Mouse (Mus musculus) splenic B cell, adult 2 months (primary cell): ENCODE data around the gene Foxn1.
A peak's percentile ranks its signal among the peaks of the same experiment; 100 is the strongest.

Source experiments
- DNase-seq: peaks from one replicate; pipeline ENCODE4 v3.0.0-alpha.2; 2011; ENCODE audit warnings: low read depth, low spot score
- H3K27me3 ChIP-seq: 2 replicates; pipeline ENCODE4 v1.6.1; 2012; ENCODE audit warnings: mild to moderate bottlenecking, low read length, moderate library complexity, mixed read lengths; ENCODE audit not compliant: control insufficient read depth, poor library complexity, insufficient read depth, severe bottlenecking
- H3K36me3 ChIP-seq: 2 replicates; pipeline ENCODE4 v1.6.1; 2012; ENCODE audit warnings: mild to moderate bottlenecking, low read length, moderate library complexity, mixed read lengths; ENCODE audit not compliant: control insufficient read depth, poor library complexity, insufficient read depth, severe bottlenecking

Foxn1 gene

DNA sequence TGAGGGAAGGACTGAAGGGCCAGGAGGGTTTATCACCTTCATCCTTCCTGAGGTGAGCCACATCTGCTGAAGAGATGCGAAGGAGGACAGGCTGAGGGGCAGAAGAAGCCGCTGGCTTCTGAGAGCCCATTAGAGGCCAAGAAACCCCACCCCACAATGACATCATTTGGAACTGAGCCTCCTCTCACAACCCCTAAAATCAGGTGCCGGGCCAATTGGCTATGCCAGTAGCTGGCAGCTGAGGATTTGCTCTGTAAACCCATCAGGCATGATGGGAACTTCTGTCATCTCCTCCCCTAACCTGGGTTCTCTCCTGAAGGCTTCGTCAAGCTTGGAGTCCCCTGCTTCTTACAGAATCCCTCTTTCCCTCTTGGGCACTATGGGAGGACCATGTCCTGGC is 6.0 kb downstream of the Foxn1 start:
- Histone ChIP-seq H3K27me3 (no peaks in the 10 kb centered on the region), H3K36me3 (no peaks in the 10 kb centered on the region)
- DNase-seq: no peak

- no peak for DNase-seq
- H3K36me3 ChIP-seq: no peaks in the 10 kb centered on the region
- no peaks in the 10 kb centered on the region for H3K27me3 ChIP-seq
These were observed 8.7 kb downstream of the Foxn1 start for GRCm38 (mm10) chr11:78377549-78378159.

DNA sequence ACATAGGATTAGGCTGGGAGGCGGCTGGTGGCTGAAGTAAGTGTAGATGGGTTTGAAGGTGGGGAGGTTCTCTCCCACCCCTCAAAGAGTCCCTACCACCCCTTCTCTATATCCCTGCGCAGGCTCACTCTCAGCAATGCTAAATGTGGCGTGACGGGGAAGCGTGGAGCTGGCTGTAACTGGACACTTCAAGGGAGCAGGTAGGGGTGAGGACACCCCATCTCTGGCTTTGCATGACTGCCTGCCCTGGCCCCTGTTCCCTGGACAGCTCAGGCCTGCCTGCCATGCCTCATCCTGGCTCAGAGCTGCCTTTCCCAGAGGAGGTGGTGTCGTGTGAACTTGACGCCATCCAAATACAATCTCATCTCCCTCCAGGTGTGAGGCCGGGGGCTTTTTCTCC is 12.2 kb downstream of the Foxn1 start:
- H3K36me3 ChIP-seq: no peaks in the 10 kb centered on the region
- H3K27me3 ChIP-seq: no peaks in the 10 kb centered on the region
- no peak for DNase-seq

GRCm38 (mm10) chr11:78372610-78373009 is 13.7 kb downstream of the Foxn1 start:
- Histone ChIP-seq H3K27me3 (no peaks in the 10 kb centered on the region), H3K36me3 (no peaks in the 10 kb centered on the region)
- DNase-seq: no peak

- H3K36me3 ChIP-seq: no peaks in the 10 kb centered on the region
- DNase-seq: no peak
- H3K27me3 ChIP-seq: no peaks in the 10 kb centered on the region
These were observed 14.2 kb downstream of the Foxn1 start for GRCm38 (mm10) chr11:78372166-78372565.

- Histone ChIP-seq H3K27me3 (no peaks in the 10 kb centered on the region), H3K36me3 (no peaks in the 10 kb centered on the region)
- no peak for DNase-seq
These were observed 14.6 kb downstream of the Foxn1 start for GRCm38 (mm10) chr11:78371711-78372110.

DNA sequence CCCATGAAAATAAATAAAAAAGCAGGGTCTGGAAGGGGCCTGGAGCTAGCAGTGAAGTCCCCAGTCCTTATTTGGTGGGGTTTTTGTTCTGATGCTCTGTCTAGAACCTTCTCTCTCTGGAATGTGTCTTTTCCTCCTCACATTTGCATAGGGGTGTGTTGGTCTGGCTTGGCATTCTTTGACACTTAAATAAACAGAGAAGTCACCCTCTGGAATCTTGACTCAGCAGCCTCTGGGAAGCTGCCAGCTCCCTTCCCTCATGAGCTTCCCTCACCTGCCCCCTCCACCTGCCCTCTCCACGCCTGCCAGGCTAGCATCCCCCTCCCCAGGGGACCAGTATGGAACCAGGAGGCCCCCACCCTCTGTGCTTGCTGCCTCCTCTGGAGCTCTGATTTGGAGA is 16.0 kb downstream of the Foxn1 start:
- no peak for DNase-seq
- no peaks in the 10 kb centered on the region for H3K36me3 ChIP-seq
- H3K27me3 ChIP-seq: no peaks in the 10 kb centered on the region

DNA sequence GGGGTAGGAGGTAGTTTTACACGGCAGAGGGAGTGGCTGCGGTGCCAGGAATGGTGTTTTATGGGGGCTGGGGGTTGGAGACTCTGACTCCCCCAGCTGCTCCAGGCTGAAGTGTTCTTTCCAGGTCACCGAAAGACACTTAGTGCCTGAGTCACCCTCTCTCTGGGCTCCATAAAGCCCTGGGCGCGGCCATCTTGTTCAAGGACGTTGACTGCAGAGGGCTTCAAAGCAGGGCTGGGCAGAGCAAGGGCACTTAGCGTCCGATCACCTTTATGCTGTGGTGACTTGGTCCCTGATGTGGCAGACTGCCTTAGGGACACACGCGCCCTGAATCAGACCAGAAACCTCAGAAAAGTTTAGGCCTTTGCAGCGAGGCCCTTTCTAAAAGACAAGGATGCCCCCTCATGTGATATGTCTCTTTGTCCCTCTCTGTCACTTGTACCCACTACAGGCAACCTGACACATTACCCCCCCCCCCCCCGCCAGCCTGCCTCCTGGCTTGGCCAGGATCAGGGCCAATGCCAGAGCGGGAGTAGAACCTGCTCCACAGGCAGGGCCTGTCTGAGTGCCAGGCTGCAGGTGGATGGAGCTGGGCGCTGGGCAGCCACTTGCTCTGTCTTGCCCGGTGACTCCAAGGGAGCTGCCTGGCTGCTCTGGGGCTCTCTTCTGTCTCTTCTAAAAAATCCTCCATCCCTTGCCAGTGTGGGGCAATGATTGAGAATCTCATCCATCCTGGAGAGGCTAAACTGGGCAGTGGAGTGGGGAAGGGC is 18.7 kb downstream of the Foxn1 start:
- no peaks in the 10 kb centered on the region for H3K36me3 ChIP-seq
- H3K27me3 ChIP-seq: no peaks in the 10 kb centered on the region
- DNase-seq: no peak

DNA sequence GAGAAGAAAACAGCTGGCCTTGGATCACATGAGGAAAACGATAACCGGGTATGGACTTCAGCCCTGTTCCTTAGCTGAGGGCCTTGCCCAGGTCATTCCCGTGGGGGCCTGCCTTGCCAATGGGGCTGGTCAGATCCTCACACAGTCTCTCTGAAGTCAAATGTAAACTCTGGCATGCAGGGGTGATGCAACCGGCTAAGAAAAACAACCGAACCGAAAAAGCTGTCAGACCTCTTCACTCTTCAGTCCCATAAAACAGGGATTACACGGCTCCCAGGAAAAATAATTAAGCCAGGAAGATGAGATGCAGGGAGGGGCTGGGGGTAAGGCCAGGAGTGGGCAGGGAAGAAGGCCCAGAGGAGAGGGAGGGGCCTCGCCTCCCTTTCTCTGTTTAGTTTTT is 22.3 kb downstream of the Foxn1 start:
- H3K36me3 ChIP-seq: no peaks in the 10 kb centered on the region
- no peak for DNase-seq
- no peaks in the 10 kb centered on the region for H3K27me3 ChIP-seq

DNA sequence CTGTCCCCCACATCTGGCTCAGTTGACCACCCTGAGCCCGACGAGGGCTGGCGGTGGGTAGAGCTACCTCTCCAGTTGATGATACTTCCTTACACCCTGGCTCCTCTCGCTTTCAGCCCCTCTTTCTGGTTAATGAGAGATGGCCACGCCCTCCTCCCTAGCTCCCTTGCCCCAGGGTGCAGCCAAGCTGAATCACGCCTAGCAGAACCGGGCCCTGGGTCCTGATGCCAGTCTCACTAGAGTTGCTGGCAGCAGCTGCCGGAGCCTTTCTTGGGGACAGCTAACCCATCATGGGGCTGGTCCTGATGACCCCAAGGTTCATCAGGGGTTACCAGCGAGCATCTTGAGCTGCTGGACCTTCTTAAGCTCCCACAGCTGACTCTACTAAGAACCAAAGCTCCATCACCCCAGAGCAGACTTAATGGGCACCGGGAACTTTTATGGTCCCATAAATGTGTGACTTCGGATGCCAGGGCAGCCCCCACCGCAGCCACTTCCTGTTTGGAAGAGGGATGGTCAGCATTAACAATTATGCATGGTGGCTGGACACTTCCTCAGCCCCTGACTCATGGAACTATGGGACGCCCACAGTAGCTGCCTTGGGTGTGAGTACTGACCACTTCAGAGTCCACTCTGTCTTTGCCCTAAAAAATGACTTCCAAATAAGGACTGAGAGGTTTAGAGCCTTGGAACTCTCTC is 22.9 kb downstream of the Foxn1 start:
- DNase-seq: no peak
- H3K27me3 ChIP-seq: no peaks in the 10 kb centered on the region
- no peaks in the 10 kb centered on the region for H3K36me3 ChIP-seq

- Histone ChIP-seq H3K27me3 (no peaks in the 10 kb centered on the region), H3K36me3 (no peaks in the 10 kb centered on the region)
- DNase-seq: no peak
These were observed 25.6 kb downstream of the Foxn1 start for GRCm38 (mm10) chr11:78360789-78361131.

- peak; percentile 85 for DNase-seq
- no peaks in the 10 kb centered on the region for H3K27me3 ChIP-seq
- H3K36me3 ChIP-seq: no peaks in the 10 kb centered on the region
These were observed 26.1 kb downstream of the Foxn1 start for GRCm38 (mm10) chr11:78360125-78360788.

DNA sequence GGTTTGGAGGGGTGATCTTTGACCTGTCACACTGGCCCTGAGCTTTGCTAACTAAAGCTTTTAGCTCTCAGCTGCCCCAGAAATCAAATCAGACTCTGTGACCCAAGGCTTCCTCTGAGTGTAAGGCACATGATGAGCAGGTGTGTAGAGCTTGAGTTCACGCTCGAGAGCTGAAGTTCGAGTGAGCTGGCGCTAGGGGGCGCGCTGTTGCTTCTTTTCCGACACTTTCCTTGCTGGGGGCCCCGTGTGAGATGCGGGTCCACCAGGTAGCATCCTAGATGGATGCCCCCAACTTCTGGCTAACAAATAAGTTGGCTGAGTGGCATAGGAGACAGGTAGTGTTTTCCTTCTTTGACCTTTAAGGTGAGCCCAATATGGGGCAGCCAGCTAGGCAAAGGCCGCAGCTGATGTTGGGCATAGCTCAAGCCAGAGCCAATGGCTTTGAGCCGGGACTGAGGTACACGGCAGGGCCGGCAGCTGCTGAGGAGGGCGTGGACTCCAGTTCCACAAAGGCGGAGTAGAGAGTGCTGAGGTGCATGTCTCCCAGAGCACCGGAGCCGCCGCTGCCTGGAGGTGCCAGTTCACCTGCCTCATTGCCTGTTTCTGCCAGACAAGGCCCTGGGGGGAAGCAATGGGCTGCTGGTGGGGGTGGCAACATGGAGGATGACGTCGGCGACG is 27.9 kb downstream of the Foxn1 start:
- no peaks in the 10 kb centered on the region for H3K36me3 ChIP-seq
- DNase-seq: peak; percentile 73
- H3K27me3 ChIP-seq: no peaks in the 10 kb centered on the region

DNA sequence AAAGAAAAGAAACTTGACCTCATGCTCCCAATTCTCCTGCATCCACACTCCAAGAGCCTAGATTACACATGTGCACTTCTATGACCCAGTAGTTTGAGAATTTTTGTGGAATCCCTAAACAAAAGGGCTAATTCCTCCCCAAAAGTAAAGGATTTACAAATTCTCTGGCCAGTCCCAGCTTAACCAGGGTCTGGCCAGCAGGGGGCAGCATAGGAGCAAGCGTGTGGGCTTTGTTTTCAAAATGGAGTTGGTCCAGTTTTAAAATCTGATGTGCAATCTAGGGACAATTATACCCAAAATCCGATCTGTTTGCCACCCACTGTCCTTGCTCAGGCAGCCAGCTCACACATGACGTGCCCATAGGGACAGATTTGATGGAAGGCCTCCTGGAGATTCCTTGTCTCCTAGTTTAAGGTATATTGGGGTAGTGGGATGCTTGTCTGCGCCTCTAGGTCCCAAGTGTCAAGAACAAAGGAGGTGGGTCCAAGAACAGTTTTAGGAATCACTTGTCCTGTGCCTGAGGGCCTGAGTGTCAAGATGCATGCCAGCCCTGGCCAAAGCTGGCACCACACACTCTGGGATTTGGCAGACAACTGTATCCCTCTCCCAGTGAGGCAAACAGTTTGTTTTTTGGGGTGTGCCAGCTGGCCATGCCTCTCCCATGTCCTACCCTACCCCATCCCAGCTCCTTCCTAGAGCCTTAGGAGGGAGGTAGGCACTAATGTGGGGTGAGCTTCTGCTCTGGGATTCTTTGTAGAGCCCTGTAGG is 30.7 kb downstream of the Foxn1 start:
- Histone ChIP-seq H3K27me3 (no peaks in the 10 kb centered on the region), H3K36me3 (no peaks in the 10 kb centered on the region)
- DNase-seq: peak; percentile 79
